1 mouse cellular context compared by ENCODE assay signal in the genomic region with DNA sequence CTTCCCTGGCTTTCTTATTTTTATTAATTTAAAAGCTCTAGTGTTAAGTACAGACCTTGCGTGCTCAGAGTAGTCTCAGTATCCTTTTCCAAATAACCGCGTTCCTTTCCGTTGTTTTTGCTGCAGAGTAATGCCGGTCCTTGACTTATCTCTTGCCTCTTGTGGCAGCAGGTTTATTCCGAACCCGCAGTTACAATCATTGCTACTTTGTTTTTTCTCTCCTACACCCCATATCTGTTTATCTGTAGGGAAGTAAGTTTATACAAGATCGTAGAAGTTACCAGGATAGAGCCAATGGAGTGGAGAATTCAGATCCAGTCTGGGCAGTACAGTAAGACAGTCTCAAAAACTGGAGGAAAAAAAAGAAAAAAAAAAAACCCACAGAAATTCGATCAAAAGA.
TF ChIP-seq lines count a peak whose summit lies in the region.

No protein-coding gene starts in this region.

TF ChIP-seq in MEL, 35 proteins besides CTCF, POLR2A, EP300 and RAD21 (continued from another document):
- 0 out of 2 replicates have a peak, but pooled peaks have one; percentile 13 for TF ChIP-seq MYC (IDR thresholded peaks at IDR 0.05; ENCODE audit: low read depth, low read length)
- TF ChIP-seq CHD1 (IDR thresholded peaks at IDR 0.05; ENCODE audit: low read depth, low read length), result no peak
- peak; percentile 49; the same call in 1 of the 2 replicates for TF ChIP-seq SIN3A (IDR thresholded peaks at IDR 0.05; ENCODE audit: low read length)
- TF ChIP-seq HCFC1 (IDR thresholded peaks at IDR 0.05; ENCODE audit: low read depth, low read length), result no peak
- TF ChIP-seq TCF12 (IDR thresholded peaks at IDR 0.05; ENCODE audit: low read depth, low read length), result 0 out of 2 replicates have a peak, but pooled peaks have one; percentile 38
- TF ChIP-seq ZC3H11A (IDR thresholded peaks at IDR 0.05; ENCODE audit: low read depth, low read length), result no peak
- no peak for TF ChIP-seq BHLHE40 (IDR thresholded peaks at IDR 0.05; ENCODE audit: borderline replicate concordance, low read depth, low read length)
- TF ChIP-seq CHD2 (IDR thresholded peaks at IDR 0.05; ENCODE audit: low read length), result no peak
- no peak for TF ChIP-seq ZMIZ1 (IDR thresholded peaks at IDR 0.05; ENCODE audit: low read depth, low read length)
- no peak for TF ChIP-seq JUND (IDR thresholded peaks at IDR 0.05; ENCODE audit: low read depth, low read length)
- no peak for TF ChIP-seq USF1 (IDR thresholded peaks at IDR 0.05; ENCODE audit: low read depth, low read length)
- no peak for TF ChIP-seq NRF1 (IDR thresholded peaks at IDR 0.05; ENCODE audit: insufficient read depth, low read depth, low read length, poor library complexity, severe bottlenecking)
- TF ChIP-seq NELFE (IDR thresholded peaks at IDR 0.05; ENCODE audit: low read depth, low read length), result no peak
- peak; percentile 71; the same call in 1 of the 2 replicates for TF ChIP-seq GATA1 (IDR thresholded peaks at IDR 0.05; ENCODE audit: low read depth, low read length)
- no peak for TF ChIP-seq UBTF (IDR thresholded peaks at IDR 0.05; ENCODE audit: borderline replicate concordance, insufficient read depth, low read depth, low read length)
- no peak for TF ChIP-seq SMC3 (IDR thresholded peaks at IDR 0.05; ENCODE audit: low read depth, low read length)
- TF ChIP-seq MAFK (IDR thresholded peaks at IDR 0.05; ENCODE audit: borderline replicate concordance, low read depth, low read length), result no peak
- TF ChIP-seq MYB (IDR thresholded peaks at IDR 0.05; ENCODE audit: low read depth, low read length), result no peak
- TF ChIP-seq POLR2AphosphoS2 (IDR thresholded peaks at IDR 0.05; ENCODE audit: low read length), result no peak
- TF ChIP-seq E2F4 (IDR thresholded peaks at IDR 0.05; ENCODE audit: borderline replicate concordance, low read depth, low read length), result no peak
- no peak for TF ChIP-seq USF2 (IDR thresholded peaks at IDR 0.05; ENCODE audit: borderline replicate concordance in 1 of 2, insufficient read depth in 1 of 2, low read depth in 1 of 2, low read length in 2 of 2)
- peak; percentile 35 for TF ChIP-seq MXI1 (IDR thresholded peaks at IDR 0.05; ENCODE audit: low read depth, low read length)
- no peak for TF ChIP-seq KAT2A (conservative IDR thresholded peaks at IDR 0.05; ENCODE audit: low read depth, low read length)
- TF ChIP-seq GABPA (IDR thresholded peaks at IDR 0.05; ENCODE audit: low read depth, low read length), result no peak
- TF ChIP-seq MAZ (IDR thresholded peaks at IDR 0.05; ENCODE audit: low read depth, low read length), result no peak
- no peak for TF ChIP-seq ZKSCAN1 (IDR thresholded peaks at IDR 0.05; ENCODE audit: low read depth, low read length)
- TF ChIP-seq TAL1 (IDR thresholded peaks at IDR 0.05; ENCODE audit: low read length), result peak; percentile 53
- TF ChIP-seq MEF2A (IDR thresholded peaks at IDR 0.05; ENCODE audit: extremely low read depth, insufficient replicate concordance, low read depth, low read length, poor library complexity, severe bottlenecking), result no peak
- TF ChIP-seq ZNF384 (IDR thresholded peaks at IDR 0.05; ENCODE audit: low read depth, low read length), result no peak
- peak; percentile 49; the same call in 1 of the 2 replicates for TF ChIP-seq ETS1 (IDR thresholded peaks at IDR 0.05; ENCODE audit: low read depth, low read length)
